Mouse (Mus musculus) kidney, adult 2 months (tissue): ENCODE results near the gene Acvrl1.

Experiments used
- CTCF ChIP-seq: fragments of 200-500 bp; conservative IDR thresholded peaks from 2 replicates; pipeline ENCODE4 v1.5.1; 2011; ENCODE audit warnings: low read depth, mild to moderate bottlenecking, control low read depth, low read length, moderate library complexity, mixed read lengths; ENCODE audit not compliant: insufficient read depth, insufficient read length
- POLR2A ChIP-seq: fragments of 200-500 bp; IDR thresholded peaks from one replicate; pipeline ENCODE4 v1.6.1; 2011; ENCODE audit warnings: low read depth, low read length, control low read depth

DNA sequence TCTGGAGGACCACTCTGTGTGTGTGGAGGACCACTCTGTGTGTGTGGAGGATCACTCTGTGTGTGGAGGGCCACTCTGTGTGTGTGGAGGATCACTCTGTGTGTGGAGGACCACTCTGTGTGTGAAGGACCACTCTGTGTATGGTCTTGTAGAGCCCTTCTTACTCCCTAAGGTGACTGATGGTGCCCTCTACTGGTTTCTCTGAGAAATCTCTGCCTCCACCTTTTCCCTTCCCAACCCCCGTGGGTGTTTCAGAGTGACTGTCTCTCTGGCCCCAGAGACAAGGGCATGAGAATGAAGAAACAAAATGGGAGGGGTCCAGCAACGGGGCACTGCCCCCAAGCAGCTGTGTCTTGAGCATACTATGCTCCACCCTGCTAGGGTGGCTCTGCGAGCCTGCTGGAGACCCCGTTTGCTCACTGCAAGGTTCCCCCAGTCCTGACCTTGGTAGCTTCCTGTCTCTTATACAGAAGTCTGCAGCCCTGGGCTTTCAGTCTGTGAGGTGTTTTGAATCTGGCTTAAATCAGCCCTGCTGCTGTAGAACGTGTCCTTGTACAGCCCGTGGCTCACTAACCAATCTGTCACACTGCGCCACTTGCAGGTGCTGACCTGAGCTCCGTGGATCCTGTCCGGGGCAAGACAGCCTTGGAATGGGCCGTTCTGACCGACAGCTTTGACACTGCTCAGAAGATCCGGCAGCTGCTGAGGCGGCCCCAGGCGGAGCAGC is 9.8 kb upstream of the Acvrl1 start:
- peak; percentile 62 for TF ChIP-seq CTCF
- TF ChIP-seq POLR2A = no peak
